Mouse (Mus musculus): ENCODE data around the gene 2900026A02Rik.
A peak's percentile ranks its signal among the peaks of the same experiment; 100 is the strongest.

DNA sequence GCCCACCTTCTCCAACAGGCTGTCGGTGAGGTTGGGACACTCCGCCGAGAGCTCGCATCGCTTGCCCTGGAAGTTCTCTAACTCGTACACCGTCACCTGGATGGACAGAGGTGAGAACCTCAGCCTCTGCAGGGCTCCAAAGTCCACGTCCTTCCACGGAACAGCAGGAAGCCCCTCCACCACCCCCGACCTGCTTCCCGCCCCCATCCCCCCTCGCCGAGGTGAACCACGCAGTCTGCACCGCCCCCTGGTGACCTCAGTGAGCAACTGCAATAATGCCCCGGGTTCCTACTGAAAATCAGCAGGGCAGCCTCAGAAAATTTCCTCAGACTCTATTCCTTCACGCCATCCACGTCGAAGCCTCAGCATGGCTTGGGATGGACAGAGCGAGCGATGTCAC is 141.3 kb downstream of the 2900026A02Rik start:
- TF ChIP-seq POLR2A (IDR thresholded peaks at IDR 0.05; ENCODE audit: borderline replicate concordance, extremely low read depth, low read depth, low read length) (no peak), CTCF (IDR thresholded peaks at IDR 0.05; ENCODE audit: insufficient read depth, low read length) (peak; percentile 53)
